ENCODE assay signal across 9 mouse cellular contexts in the genomic region with DNA sequence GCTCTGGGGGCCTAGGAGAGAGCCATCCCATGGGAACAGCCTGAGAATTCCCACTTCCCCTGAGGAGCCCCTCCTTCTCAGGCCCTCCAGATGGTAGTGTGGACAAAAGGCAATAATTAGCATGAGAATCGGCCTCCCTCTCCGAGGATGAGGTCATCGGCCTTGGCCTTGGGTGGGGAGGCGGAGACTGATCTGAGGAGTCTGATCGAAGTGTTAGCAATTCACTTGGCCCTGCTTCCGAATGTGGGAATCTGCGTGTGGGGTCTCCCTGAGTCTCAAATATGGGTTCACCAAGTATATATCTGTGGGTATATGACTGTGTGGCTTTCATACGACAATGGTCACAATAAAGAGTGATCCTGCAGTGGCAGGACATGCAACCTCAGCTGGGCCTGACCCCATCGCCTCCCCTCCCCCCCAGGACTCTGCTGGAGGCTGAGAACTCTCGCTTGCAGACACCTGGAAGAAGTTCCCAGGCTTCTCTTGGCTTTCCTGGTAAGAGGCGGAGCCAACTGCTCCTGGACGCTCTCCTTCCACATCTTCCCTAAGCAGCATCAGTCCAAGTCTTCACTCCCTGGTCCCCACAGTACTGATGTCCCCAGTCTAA. TPM values are rescaled to one million over a fixed set of nuclear protein-coding genes. Genes with fewer than 3 reads are reported as not detected.
DNase-seq lines count a peak whose midpoint lies in the region; ATAC-seq and TF ChIP-seq lines count a peak whose summit lies in the region.
"Had no signal": no experiment of that assay in that cellular context is flagged by ENCODE, and none has a peak within 500 bp of the region (broad histone marks: within the 10 kb centered on the region; RNA-seq: fewer than 3 reads in every experiment).

No protein-coding gene starts in this region.

- no peaks in the 10 kb centered on the region for H3K27me3 ChIP-seq in lung, embryonic 14.5 days (ENCODE audit: insufficient read depth, low read length)
- H3K27me3 ChIP-seq in heart, embryonic 10.5 days (ENCODE audit: insufficient read depth, poor library complexity, severe bottlenecking): peaks cover 20% of the 10 kb centered on the region
- peaks cover 36% of the 10 kb centered on the region for H3K27me3 ChIP-seq in limb, embryonic 15.5 days

- WGBS in lung, embryonic 14.5 days: 25% methylated on average over 12 of the region's 12 CpGs
- WGBS in heart, embryonic 10.5 days: 27% methylated on average over 12 of the region's 12 CpGs
- 32% methylated on average over 12 of the region's 12 CpGs for WGBS in limb, embryonic 15.5 days

- DNase-seq in lung, embryonic 14.5 days: peak; percentile 57
- no peak for DNase-seq in lung, postnatal 25 days (ENCODE audit: low spot score)
- no peak for DNase-seq in heart, embryonic 10.5 days (ENCODE audit: low spot score)
- peak; percentile 66 for DNase-seq in testis, postnatal 10 days (ENCODE audit: low spot score)
- DNase-seq in frontal cortex, postnatal 14 days (ENCODE audit: low spot score in 2 of 2): no peak
- DNase-seq in kidney, adult 8-10 months: no peak

- H3K4me1 ChIP-seq in lung, embryonic 14.5 days (ENCODE audit: insufficient read depth): peaks cover 34% of the 10 kb centered on the region
- H3K4me1 ChIP-seq in heart, embryonic 10.5 days: peaks cover 65% of the 10 kb centered on the region
- peaks cover 43% of the 10 kb centered on the region for H3K4me1 ChIP-seq in limb, embryonic 15.5 days

- H3K9ac ChIP-seq in lung, embryonic 14.5 days: peak overlapping the region; percentile 40
- no peak overlapping the region for H3K9ac ChIP-seq in limb, embryonic 15.5 days

- H3K4me2 ChIP-seq in lung, embryonic 14.5 days: peak overlapping the region; percentile 96
- peak overlapping the region; percentile 94; the same call in 1 of the 2 replicates for H3K4me2 ChIP-seq in limb, embryonic 15.5 days

- peak overlapping the region; percentile 66 for H3K4me3 ChIP-seq in lung, embryonic 14.5 days (ENCODE audit: low read depth, low read length)
- peak overlapping the region; percentile 71 for H3K4me3 ChIP-seq in heart, embryonic 10.5 days
- H3K4me3 ChIP-seq in limb, embryonic 15.5 days: peak overlapping the region; percentile 52

- H3K9me3 ChIP-seq in lung, embryonic 14.5 days (ENCODE audit: low read depth, low read length): no peaks in the 10 kb centered on the region
- H3K9me3 ChIP-seq in heart, embryonic 10.5 days: no peaks in the 10 kb centered on the region
- H3K9me3 ChIP-seq in limb, embryonic 15.5 days: no peaks in the 10 kb centered on the region

- H3K36me3 ChIP-seq in lung, embryonic 14.5 days (ENCODE audit: insufficient read depth): peaks cover 13% of the 10 kb centered on the region; the same call in 1 of the 2 replicates
- peaks cover 41% of the 10 kb centered on the region for H3K36me3 ChIP-seq in heart, embryonic 10.5 days
- H3K36me3 ChIP-seq in limb, embryonic 15.5 days: no peaks in the 10 kb centered on the region
- H3K36me3 ChIP-seq: G1E had no signal

- peak overlapping the region; percentile 67 for H3K27ac ChIP-seq in lung, embryonic 14.5 days (ENCODE audit: low read depth)
- peak overlapping the region; percentile 71 for H3K27ac ChIP-seq in heart, embryonic 10.5 days
- H3K27ac ChIP-seq in limb, embryonic 15.5 days: no peak overlapping the region

- ATAC-seq in lung, embryonic 14.5 days (ENCODE audit: insufficient read depth): no peak
- ATAC-seq in limb, embryonic 15.5 days (ENCODE audit: insufficient number of reproducible peaks, low FRiP score, low TSS enrichment, low read depth): no peak
- no peak for ATAC-seq in cerebellum, adult (ENCODE audit: insufficient number of reproducible peaks, low FRiP score, low TSS enrichment)

- no peak for TF ChIP-seq CTCF in lung, embryonic 14.5 days (IDR thresholded peaks at IDR 0.05; ENCODE audit: low read depth)

RNA-seq across cellular contexts. Expression of gene Nes, which starts 3.6 kb away (rescaled TPM):
- 24.6 and 27.1 TPM in 2 replicates for polyA plus RNA-seq in lung, embryonic 14.5 days (2014; fragmentation: Nextera tagmentation; extraction: Ambion mirVana)
- 25.0 and 28.8 TPM in 2 replicates for polyA plus RNA-seq in heart, embryonic 10.5 days (2016; fragmentation: Nextera tagmentation; extraction: Ambion mirVana)
- polyA plus RNA-seq in limb, embryonic 15.5 days (2015; fragmentation: Nextera tagmentation; extraction: Ambion mirVana): 26.6 and 37.2 TPM in 2 replicates

RNA-seq across cellular contexts. Expression of gene Bcan, which starts 25.5 kb away (rescaled TPM):
- not detected in 2 replicates for polyA plus RNA-seq in lung, embryonic 14.5 days (2014; fragmentation: Nextera tagmentation; extraction: Ambion mirVana)
- 0.05 TPM in 1 of 2 replicates, not detected in the other for polyA plus RNA-seq in heart, embryonic 10.5 days (2016; fragmentation: Nextera tagmentation; extraction: Ambion mirVana)
- polyA plus RNA-seq in limb, embryonic 15.5 days (2015; fragmentation: Nextera tagmentation; extraction: Ambion mirVana): 0.72 and 1.1 TPM in 2 replicates
- polyA plus RNA-seq: G1E had no signal

RNA-seq across cellular contexts. Expression of gene Crabp2, which starts 26.0 kb away (rescaled TPM):
- polyA plus RNA-seq in lung, embryonic 14.5 days (2014; fragmentation: Nextera tagmentation; extraction: Ambion mirVana): 7.7 and 10.3 TPM in 2 replicates
- polyA plus RNA-seq in heart, embryonic 10.5 days (2016; fragmentation: Nextera tagmentation; extraction: Ambion mirVana): 35.8 and 126 TPM in 2 replicates
- 249 and 274 TPM in 2 replicates for polyA plus RNA-seq in limb, embryonic 15.5 days (2015; fragmentation: Nextera tagmentation; extraction: Ambion mirVana)
- polyA plus RNA-seq: G1E had no signal

RNA-seq across cellular contexts. Expression of gene Rrnad1, which starts 44.0 kb away (rescaled TPM):
- 16.4 and 19.6 TPM in 2 replicates for polyA plus RNA-seq in lung, embryonic 14.5 days (2014; fragmentation: Nextera tagmentation; extraction: Ambion mirVana)
- 16.8 and 21.0 TPM in 2 replicates for polyA plus RNA-seq in heart, embryonic 10.5 days (2016; fragmentation: Nextera tagmentation; extraction: Ambion mirVana)
- polyA plus RNA-seq in limb, embryonic 15.5 days (2015; fragmentation: Nextera tagmentation; extraction: Ambion mirVana): 18.4 and 18.5 TPM in 2 replicates

RNA-seq across cellular contexts. Expression of gene Isg20l2, which starts 44.4 kb away (rescaled TPM):
- 44.0 and 50.5 TPM in 2 replicates for polyA plus RNA-seq in lung, embryonic 14.5 days (2014; fragmentation: Nextera tagmentation; extraction: Ambion mirVana)
- 39.6 and 55.1 TPM in 2 replicates for polyA plus RNA-seq in heart, embryonic 10.5 days (2016; fragmentation: Nextera tagmentation; extraction: Ambion mirVana)
- 48.5 and 56.0 TPM in 2 replicates for polyA plus RNA-seq in limb, embryonic 15.5 days (2015; fragmentation: Nextera tagmentation; extraction: Ambion mirVana)

Comparison
In these comparisons a context has a peak if more than half of its experiments do, and no peak if none do; other contexts are left out.
1. DNase-seq: peak in lung, embryonic 14.5 days (single experiment) and testis, postnatal 10 days (single experiment); none in lung, postnatal 25 days (single experiment), heart, embryonic 10.5 days (single experiment), frontal cortex, postnatal 14 days (0 of 2) and kidney, adult 8-10 months (0 of 2).
2. Peak in every context shown above with its lines, with median percentiles within 50 percentile points of each other: H3K4me3 ChIP-seq.